In genomic region chr16:41974866-41975719, GRCm38 (mm10) we compare ENCODE assay signal across 13 mouse cellular contexts.
A peak's percentile ranks its signal among the peaks of the same experiment; 100 is the strongest.
DNase-seq lines count a peak whose midpoint lies in the region; ATAC-seq and TF ChIP-seq lines count a peak whose summit lies in the region.
"Had no signal": no experiment of that assay in that cellular context is flagged by ENCODE, and none has a peak within 500 bp of the region (broad histone marks: within the 10 kb centered on the region; RNA-seq: fewer than 3 reads in every experiment).

No protein-coding gene starts in this region.

- H3K4me3 ChIP-seq in forebrain, postnatal 0 days (ENCODE audit: low read depth, low read length): no peak overlapping the region
- H3K4me3 ChIP-seq in midbrain, embryonic 15.5 days: no peak overlapping the region
- H3K4me3 ChIP-seq in liver, embryonic 11.5 days (ENCODE audit: low read depth, low read length): no peak overlapping the region

- H3K4me2 ChIP-seq in forebrain, postnatal 0 days (ENCODE audit: low read depth): no peak overlapping the region
- H3K4me2 ChIP-seq in midbrain, embryonic 15.5 days: no peak overlapping the region
- no peak overlapping the region for H3K4me2 ChIP-seq in liver, embryonic 11.5 days

- peak; percentile 53; the same call in 1 of the 2 replicates for ATAC-seq in forebrain, postnatal 0 days
- peak; percentile 24; the same call in 1 of the 2 replicates for ATAC-seq in midbrain, embryonic 15.5 days (replicated peaks)
- ATAC-seq in liver, embryonic 11.5 days (replicated peaks; ENCODE audit: low FRiP score): no peak
- ATAC-seq: CD4-positive, CD25-positive, alpha-beta regulatory T cell, adult 4 months had no signal

- TF ChIP-seq POLR2A in brain, embryonic 14.5 days (IDR thresholded peaks at IDR 0.05; ENCODE audit: borderline replicate concordance, extremely low read depth, insufficient read depth, insufficient read length, poor library complexity, severe bottlenecking): no peak

- H3K36me3 ChIP-seq in forebrain, postnatal 0 days (ENCODE audit: insufficient read depth): no peaks in the 10 kb centered on the region
- H3K36me3 ChIP-seq in midbrain, embryonic 15.5 days (replicated peaks): no peaks in the 10 kb centered on the region
- H3K36me3 ChIP-seq in liver, embryonic 11.5 days (ENCODE audit: control insufficient read depth, insufficient read depth, low read length): no peaks in the 10 kb centered on the region

- intact Hi-C loops in gastrocnemius, postnatal 14 days (cut with DNase I; ENCODE audit: low total_unique reads): no loop called here

- peak; percentile 3 for DNase-seq in gastrocnemius, postnatal 14 days
- DNase-seq in gastrocnemius, postnatal 25 days: no peak
- DNase-seq in brain, embryonic 14.5 days (ENCODE audit: low read depth): peak; percentile 76
- DNase-seq in forebrain, postnatal 0 days: peak; percentile 23
- no peak for DNase-seq in liver, embryonic 11.5 days (ENCODE audit: low spot score)
- no peak for DNase-seq in thymus, postnatal 0 days (ENCODE audit: low spot score)
- DNase-seq in ovary, postnatal 14 days (ENCODE audit: low spot score): no peak
- DNase-seq: heart, postnatal 14 days; kidney, postnatal 10 days; liver; right cerebral cortex, postnatal 4 days had no signal

- no peaks in the 10 kb centered on the region for H3K9me3 ChIP-seq in forebrain, postnatal 0 days (ENCODE audit: low read length)
- no peaks in the 10 kb centered on the region for H3K9me3 ChIP-seq in midbrain, embryonic 15.5 days
- no peaks in the 10 kb centered on the region for H3K9me3 ChIP-seq in liver, embryonic 11.5 days (ENCODE audit: control insufficient read depth, low read length)

- H3K4me1 ChIP-seq in forebrain, postnatal 0 days (ENCODE audit: insufficient read depth): no peaks in the 10 kb centered on the region
- H3K4me1 ChIP-seq in midbrain, embryonic 15.5 days: no peaks in the 10 kb centered on the region
- H3K4me1 ChIP-seq in liver, embryonic 11.5 days (replicated peaks; ENCODE audit: control insufficient read depth, insufficient read depth, low read length): no peaks in the 10 kb centered on the region

- no peak overlapping the region for H3K9ac ChIP-seq in forebrain, postnatal 0 days
- H3K9ac ChIP-seq in midbrain, embryonic 15.5 days: no peak overlapping the region
- no peak overlapping the region for H3K9ac ChIP-seq in liver, embryonic 11.5 days (ENCODE audit: low read depth, low read length)

- H3K27me3 ChIP-seq in forebrain, postnatal 0 days (ENCODE audit: insufficient read depth, low read length): no peaks in the 10 kb centered on the region
- no peaks in the 10 kb centered on the region for H3K27me3 ChIP-seq in midbrain, embryonic 15.5 days (replicated peaks)
- no peaks in the 10 kb centered on the region for H3K27me3 ChIP-seq in liver, embryonic 11.5 days (replicated peaks; ENCODE audit: control insufficient read depth, insufficient read depth, low read length)

- WGBS in forebrain, postnatal 0 days: 75% methylated on average over 2 of the region's 2 CpGs
- WGBS in midbrain, embryonic 15.5 days: 57% methylated on average over 2 of the region's 2 CpGs
- WGBS in liver, embryonic 11.5 days: 66% methylated on average over 2 of the region's 2 CpGs

- no peak overlapping the region for H3K27ac ChIP-seq in forebrain, postnatal 0 days (ENCODE audit: low read depth, low read length)
- H3K27ac ChIP-seq in midbrain, embryonic 15.5 days: no peak overlapping the region
- H3K27ac ChIP-seq in liver, embryonic 11.5 days (ENCODE audit: low read depth, low read length): no peak overlapping the region

- no peak for TF ChIP-seq CTCF in brain, embryonic 14.5 days (IDR thresholded peaks at IDR 0.05; ENCODE audit: borderline replicate concordance, extremely low read depth, insufficient read depth, insufficient read length)
- TF ChIP-seq CTCF in forebrain, postnatal 0 days (IDR thresholded peaks at IDR 0.05; ENCODE audit: low read depth): no peak

Comparison
In these comparisons a context has a peak if more than half of its experiments do, and no peak if none do; other contexts are left out.
1. DNase-seq: peak in gastrocnemius, postnatal 14 days (single experiment), brain, embryonic 14.5 days (single experiment) and forebrain, postnatal 0 days (single experiment); none in gastrocnemius, postnatal 25 days (single experiment), liver, embryonic 11.5 days (single experiment), thymus, postnatal 0 days (single experiment) and ovary, postnatal 14 days (single experiment).